Mouse (Mus musculus) kidney, postnatal 36 days (tissue): ENCODE results near the gene Tcte1.

Source experiments
- DNase-seq, 2 experiments: peaks; one replicate each; pipeline ENCODE4 v3.0.0; 2021 to 2022; ENCODE audit warnings: mixed read lengths in 2 of 2

Gene Tcte1

DNA sequence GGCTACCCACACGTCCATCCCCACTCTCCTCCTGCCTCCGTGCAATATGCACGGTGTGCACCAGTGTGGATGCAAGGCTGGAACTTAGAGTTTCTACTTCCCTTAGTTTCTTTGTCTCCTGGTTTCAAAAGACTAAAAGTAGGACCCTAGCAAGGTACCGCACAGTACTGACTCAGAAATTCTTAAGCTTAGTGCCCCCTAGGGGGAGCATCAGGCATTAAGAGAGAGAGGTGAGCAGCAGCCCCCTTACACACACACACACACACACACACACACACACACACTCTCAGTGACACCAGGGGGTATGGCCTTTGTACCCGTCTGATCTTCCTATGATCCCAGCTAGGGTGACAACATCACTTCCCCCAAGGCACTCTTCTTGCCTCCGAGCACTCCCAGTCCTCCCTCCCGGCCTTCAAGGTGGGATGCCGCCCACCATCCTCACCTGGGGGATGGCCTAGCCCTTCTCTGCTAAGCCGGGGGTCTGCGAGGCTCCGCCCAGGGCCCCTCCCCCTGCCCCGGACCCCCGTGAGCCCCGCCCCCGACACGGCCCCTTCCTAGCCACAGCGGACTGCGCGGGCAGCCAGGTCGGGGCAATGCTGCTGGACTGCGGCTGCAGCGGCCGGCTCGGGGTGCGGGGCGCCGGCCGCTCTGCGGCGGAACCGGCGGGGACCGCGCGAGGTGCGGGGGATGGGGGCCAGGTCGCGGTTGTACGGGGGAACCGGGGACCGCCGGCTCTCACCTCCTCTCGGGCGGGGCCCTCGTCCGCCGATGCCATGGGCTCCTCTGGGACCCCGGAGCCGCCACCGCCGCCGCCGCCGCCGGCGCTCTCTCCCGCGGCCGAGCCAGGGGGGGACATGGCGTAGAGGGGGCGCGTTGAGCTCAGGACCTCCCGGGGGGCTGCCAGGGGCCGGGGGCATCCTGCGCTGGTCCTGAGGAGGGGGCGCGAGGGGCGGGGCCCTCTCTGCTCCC, 25.6 kb downstream of the Tcte1 start:
- no peak for DNase-seq

DNA sequence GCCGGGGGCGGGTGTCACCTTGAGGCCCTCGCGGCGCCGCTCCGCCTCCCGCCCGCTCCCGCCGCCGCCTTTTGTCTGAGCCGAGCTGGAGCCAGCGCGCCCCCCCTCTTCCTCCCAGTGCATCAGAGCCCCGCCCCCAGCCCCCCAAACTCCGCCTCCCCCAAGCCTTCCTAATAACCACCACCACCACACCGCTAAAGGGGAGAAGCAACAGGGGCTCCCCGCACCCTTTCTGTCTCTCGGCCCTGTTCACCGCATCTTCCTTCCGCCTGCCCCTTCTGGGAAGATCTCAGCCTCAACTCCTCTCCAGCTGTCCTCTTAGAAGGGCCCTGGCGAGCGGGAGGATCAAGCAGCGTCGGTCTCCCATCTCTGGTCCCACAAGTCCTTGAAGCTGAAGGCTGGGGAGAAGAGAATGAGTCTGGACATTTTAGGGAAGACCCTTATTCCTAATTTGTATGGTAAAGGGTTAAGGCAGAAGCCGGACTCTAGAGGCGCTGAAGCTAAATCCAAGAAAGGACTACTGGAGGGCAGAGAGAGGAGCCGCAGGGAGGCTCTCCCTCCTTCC, 26.5 kb downstream of the Tcte1 start, which contains the start of gene Tmem151b:
Tmem151b (minus strand) TSS at position 61 of the 565 bp plus-strand sequence.
- DNase-seq, result peak in 1 of 2 experiments; percentile 52

DNA sequence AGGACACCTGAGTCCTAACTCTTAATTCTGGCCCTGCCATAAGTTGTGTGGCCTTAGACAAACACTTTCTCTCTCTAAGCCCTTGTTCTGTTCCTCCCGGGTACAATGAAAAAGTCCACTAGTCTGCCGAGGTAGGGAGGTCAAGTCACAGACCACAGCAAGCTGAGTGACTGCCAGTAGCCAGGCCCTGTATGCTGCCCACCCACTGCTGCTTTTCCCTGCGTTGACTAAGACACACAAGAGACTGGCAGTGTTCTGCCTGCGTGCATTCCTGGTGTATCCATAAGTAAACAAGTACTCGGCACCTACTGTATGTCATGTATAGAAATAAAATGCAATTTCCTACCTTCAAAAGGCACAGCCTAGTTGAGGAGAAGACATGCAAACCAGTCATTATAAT, 27.0 kb downstream of the Tcte1 start:
- DNase-seq, result no peak

DNA sequence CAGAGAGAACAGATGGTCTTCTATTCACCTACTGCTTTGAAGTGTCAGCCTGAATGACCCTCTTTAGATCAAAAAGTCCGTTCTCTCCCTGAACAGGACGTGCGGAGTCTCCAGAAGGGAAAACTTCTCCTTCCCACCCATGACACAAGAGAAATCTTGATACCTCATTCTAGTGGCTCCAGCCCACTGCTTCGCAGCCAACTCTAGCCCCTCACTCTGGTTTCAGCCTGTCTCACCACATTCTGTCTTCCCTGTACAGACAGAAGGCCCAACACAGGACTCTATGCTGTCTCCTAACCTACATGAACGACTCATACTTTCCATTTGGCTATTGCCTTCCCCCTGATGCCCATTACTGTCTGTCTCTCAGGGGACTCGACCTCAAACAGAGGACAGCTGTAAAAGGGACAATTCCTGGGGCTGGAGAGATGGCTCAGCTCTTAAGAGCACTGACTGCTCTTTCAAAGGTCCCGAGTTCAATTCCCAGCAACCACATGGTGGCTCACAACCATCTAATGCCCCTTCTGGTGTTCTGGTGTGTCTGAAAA, 28.1 kb downstream of the Tcte1 start:
- DNase-seq, result no peak

DNA sequence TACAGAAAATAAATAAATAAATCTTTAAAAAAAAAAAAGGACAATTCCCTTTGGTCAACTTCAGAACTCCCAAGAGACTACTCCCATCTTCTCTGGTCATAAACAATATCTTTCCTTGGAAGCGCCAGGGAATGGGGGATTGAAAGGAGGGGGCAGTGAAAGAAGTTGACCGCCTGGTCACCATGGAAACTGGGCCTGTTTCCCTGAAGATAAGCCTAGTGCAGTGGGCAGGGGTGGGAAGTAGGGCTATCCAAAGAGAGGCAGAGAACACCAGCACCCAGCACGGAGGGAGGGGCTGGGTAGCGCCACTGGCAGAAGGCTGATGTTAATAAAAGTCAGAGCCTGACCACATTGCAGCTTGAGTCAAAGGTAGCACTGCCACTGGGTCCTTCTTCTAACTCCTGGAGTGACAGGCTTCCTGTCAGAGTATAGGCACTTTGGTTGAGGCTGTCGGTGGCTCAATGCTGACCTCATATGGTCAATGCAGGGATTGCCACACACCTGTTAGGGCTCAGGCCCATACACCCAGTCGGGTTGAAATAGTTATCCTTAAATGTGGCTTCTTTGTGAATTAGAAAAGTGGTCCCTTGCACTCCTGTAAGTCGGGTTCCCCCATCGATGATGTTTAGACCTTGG, 28.7 kb downstream of the Tcte1 start:
- peak; percentile 79 to 88 for DNase-seq

DNA sequence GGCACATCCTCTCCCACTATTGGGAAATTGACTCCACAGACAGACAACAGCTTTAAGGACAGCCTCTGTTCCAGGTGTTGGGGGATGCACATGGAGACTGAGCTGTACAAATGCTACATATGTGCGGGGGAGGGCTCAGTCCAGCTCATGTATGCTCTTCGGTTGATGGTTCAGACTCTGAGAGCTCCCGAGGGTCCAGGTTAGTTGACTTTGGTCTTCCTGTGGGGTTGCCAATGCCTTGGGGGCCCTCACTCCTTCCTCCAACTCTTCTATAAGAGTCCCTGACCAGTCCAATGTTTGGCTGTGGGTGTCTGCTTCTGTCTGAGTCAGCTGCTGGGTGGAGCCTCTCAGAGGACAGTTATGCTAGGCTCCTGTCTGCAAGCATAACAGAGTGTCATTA, 29.8 kb downstream of the Tcte1 start:
- no peak for DNase-seq

DNA sequence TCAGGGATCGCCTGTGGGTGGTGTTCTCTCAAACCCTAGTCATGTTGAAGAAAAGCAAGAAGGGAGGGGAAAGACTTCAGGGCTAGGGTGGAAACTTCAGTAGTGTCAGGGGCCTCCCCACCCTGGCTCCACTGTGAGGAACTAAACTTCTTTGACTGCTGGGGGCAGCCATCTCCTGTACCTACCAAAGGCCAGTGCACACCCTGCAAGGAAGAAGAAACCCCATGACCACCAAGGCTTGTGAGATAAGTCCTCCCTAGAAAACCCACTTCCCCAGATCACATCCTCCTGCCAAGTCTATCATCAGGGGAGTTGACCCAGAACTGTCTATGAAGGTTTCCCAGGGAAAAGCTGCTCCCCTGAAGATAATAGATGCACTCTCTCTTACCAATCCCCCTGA, 31.2 kb downstream of the Tcte1 start:
- no peak for DNase-seq

DNA sequence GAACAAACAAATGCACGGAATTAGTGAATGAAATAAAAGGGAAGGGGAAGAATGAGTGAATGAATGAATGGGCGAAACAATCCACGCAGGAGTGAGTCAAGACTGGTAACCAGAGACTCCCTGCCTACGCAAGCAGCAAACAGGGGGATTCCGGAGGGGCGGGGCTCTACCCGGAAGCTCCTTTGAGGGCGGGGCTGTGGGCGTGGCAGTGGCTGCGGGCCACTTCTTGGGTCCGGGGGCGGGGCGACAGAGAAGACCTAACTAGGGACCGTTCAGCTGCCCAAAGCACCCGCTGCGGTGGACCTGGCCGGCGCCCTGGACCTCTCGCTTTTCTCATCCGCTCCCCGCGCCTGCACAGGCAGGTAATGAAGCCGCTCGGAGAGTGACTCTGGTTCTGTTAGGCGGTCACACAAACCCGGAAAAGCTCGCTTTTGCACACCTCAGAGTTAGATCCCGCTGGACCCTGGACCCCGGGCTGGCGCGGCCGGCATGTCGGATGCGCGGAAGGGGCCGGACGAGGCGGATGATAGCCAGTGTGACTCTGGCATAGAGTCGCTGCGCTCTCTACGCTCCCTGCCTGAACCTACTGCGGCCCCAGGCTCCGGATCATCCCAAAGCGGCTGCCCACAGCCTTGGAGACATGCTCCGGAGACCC, 32.3 kb downstream of the Tcte1 start, which contains the start of gene Nfkbie:
Nfkbie (plus strand) TSS at position 252 of the 655 bp plus-strand sequence.
- peak; percentile 97 to 99 for DNase-seq

DNA sequence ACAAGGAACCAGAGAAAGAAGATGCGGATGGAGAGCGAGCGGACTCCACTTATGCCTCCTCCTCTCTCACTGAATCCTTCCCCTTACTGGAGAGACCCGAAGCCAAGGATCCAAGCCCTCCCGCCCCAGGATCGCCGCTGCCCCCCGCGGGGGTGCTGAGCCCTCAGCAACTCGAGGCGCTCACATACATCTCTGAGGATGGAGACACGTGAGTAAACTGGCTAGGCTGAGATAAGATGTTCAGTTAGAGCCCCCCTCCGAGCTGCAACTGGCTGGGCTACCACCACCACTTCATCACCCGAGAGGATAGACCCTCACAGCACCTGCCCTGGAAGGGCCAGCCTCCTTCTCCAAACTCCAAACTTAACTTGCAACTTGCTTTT, 32.9 kb downstream of the Tcte1 start:
- DNase-seq, result no peak

DNA sequence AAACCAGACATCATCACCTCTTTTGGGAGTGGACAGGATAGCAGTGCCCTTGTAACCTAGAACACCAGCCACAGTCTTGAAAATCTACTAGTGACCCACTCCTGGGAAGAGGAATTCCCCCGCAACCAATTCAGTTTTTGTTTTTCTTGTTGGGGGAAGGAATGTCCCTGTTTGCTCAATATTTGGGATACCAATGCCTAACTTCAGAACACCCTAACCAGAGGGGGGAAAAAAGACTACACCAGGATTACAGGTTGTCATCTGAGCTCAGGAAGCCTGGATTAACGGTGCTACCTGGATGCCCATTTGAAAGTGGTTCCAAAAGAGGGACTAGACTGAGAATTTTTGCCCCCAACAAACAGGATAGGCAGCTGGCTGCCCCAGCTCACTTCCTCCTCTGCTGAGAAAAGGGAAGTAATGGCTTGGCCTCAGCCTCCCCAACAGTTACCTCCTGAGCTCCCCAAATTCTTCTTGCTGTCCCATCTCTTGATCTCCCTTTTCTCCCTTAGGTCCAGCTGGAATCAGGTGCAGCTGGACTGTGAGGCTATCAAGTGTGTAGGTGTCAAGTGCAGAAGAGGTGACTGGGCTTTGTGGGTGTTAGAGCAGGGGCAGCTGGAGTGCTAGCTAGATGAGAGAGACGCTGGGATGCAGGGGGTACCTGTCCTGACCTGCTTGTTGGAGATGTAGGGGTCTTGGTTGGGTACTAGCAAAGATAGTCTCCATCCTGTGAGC, 33.4 kb downstream of the Tcte1 start:
- no peak for DNase-seq

DNA sequence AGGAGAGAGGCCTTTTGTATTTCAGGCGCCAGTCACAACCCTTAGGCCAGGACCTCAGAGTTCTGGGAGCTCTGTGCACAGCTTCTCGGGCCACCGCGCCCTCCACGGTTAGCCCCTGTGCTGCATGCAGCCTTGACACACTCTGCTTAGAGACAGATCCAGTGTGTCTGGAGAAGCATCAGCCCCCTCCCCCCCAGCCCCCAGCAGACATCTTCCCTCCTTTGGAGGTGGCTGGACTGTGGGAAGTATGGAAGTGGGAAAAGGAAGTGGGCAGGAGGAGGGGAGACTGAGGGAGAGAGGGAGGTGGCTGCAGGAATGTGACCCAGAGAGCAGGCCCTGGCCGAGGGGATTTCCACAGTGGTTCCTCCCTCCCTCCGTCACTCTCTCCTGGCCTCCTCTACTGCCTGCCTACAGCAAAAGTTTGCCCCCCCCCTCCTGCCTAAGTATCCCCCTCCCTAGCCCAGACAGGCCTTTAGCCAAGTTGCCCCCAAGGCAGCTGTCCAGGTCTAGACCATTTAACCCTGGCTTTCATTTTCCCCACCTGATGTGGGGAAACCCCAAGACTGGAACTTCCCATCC, 34.1 kb downstream of the Tcte1 start:
- DNase-seq, result no peak

DNA sequence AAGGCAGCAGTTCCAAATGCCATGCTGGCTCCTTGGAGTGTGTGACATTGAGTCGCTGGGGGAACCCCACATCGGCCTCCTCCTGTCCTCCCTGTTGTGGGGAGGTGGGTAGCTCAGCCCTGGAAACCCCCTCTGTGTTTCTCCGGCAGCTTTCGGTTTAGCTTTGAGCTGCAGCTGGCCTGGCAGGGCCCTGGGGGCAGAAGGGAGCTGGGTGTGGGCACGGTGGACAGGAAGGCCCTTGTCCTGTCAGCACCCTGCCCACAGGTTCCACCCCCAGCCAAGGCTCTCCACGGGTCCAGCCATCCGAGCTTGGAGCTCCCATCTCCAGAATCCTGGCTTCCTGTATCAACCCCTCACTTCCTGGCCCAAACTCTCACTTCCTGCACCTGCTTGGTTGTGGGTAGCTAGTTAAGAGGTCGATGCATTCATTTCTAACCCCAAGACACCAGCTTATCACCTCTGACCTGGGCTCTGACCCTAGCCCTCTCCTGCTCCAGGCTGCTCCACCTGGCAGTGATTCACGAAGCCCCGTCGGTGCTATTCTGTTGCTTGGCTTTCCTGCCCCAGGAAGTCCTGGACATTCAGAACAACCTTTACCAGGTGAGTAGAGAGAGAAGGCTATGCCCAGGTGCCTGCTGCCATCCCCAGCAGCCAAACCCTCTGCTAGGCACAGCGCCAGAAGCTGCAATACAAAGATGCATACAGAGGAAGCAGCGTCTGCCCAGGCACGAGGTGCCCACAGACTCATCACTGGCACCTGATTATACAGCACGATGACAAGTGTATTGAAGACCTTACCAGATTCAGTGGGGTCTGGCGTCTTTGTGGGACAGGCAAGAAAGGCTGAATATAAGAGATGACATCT, 35.0 kb downstream of the Tcte1 start:
- no peak for DNase-seq

DNA sequence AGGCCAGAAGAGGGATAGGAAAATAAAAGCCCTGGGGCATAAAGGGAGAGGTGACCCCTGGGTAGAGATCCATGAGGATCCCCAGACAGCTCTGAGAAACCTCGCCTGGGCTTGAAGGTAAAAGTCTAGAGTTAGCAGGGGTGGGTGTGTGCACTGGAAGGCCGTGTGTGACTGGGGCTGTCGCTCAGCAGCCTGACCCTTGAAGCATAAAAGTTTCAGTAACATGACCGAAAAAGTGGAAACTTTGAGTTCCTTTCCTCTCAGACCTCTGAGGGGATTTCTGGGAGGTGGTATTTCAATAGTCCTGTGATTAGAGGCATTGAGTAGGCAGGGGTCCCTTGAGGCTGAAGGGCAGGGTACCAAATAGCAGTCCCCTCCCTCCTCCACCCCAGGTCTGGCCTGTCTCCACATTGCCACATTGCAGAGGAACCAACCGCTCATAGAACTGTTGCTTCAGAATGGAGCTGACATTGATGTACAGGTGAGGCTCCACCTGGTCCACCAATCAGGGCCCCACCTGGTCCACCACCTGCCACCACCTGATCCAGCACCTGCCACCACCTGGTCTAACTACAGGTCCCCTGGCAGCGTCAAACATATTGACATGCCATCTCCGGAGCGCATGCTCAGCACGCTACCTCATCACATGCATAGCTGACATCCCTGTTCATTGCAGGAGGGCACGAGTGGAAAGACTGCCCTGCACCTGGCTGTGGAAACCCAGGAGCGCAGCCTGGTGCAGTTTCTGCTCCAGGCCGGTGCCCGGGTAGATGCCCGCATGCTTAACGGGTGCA, 36.7 kb downstream of the Tcte1 start:
- no peak for DNase-seq

DNA sequence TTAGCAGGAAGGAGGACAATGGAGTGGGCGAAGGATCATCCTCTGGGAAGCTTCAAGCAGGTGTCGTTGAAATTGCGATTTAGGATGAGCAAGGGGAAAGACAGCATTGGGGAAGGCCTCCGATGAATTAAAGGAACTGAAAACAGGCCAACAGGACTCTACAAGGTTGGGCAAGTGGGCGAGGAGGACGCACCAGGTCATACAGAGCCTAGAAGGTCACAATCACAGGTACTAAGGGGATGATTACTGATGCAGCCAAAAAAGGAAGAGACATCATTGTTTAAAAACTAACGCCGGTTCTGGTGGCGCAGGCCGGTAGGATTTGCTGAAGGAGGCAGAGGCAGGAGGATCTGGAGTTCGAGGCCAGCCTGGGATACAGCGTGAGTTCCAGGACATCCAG, 40.0 kb downstream of the Tcte1 start:
- no peak for DNase-seq

DNA sequence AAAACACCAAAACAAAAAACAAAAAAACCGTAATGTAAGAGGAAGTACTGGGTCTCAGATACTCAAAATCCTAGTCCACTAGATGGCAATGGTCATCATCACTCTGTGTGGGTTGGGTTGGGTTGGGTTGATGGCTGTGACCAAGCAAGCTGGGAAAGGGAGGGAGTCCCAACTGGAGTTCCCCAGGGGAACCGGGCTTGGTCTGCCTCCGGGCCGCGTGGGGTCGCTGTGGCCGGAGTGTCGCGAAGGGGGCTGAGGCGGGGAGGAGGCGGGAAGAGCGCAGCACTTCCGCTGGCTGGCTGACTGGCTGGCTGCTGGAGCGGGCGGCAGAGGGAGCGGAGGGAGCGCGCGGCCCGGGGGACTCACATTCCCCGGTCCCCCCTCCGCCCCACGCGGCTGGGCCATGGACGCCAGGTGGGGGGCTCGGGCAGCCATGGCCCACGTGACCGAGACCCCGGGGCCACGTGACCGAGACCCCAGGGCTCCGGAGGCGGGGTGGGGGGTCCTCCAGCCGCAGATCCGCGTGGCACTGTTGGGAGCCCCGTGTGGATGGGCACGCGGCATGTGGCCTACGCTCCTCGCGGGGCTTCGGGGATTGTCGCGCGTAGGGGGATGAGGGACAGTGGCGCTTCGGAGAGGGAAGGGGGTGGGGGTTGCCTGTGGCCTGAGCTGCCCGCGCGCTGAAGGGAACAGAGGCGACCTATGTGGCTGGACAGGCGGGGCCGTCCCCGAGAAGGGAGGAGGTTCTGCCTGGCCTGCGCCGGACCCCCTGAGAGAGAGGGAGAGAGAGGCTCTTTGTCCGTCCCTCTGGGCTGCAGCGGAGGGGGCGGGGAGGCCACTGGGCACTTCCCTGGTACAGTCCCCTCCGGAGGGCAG, 40.7 kb downstream of the Tcte1 start, which contains the start of gene Slc35b2:
Slc35b2 (plus strand) TSS at position 220 of the 876 bp plus-strand sequence.
- peak; percentile 94 to 96 for DNase-seq

DNA sequence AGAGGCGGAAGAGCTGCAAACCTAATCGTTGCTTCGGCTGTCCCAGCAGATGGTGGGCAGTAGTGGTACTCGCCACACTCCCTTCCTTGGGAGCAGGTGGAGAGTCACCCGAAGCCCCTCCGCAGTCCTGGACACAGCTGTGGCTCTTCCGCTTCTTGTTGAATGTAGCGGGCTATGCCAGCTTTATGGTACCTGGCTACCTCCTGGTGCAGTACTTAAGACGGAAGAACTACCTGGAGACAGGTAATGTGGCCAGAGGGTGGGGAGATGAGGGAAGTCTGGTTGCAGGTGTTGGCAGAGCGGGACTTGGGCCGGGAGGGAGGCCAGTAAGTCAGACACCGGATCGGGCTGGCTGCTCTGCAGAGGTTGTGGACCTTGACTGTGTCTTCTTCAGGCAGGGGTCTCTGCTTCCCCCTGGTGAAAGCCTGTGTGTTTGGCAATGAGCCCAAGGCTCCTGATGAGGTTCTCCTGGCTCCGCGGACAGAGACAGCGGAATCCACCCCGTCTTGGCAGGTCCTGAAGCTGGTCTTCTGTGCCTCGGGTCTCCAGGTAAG, 41.4 kb downstream of the Tcte1 start:
- DNase-seq, result peak in 1 of 2 experiments; percentile 41

DNA sequence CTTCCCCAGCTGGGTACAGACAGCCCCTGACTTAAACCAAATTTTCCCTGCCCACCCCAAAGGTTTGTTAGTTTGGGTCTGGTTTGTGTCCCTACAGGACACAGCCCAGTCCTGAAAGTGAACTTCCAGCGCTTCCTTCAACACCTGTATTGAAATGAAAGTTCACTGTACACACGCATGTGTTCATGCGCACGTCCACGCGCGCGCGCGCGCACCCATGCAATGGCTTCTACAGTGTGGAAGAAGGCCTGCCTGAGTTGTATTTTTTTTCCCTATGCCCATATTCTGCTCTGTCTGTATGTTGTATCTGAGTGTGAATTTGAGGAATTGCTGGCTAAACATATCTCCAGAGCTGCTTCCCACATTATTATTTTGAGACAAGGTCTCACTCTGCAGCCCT, 41.9 kb downstream of the Tcte1 start:
- DNase-seq, result no peak

DNA sequence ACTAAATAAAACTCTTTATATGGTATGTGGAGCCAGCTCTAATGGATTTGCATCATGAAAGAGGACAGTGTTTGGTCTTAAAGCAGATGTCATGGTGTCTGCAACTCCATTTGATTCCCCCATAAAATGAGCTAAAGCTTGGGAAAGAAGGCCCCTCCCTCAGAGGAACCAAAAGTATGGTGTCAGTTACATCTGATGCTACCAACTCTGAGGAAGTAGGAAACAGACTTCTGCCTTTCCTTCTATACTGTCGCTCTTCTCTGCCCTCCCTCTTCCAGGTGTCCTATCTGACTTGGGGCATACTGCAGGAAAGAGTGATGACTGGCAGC, 42.8 kb downstream of the Tcte1 start:
- no peak for DNase-seq
